Mouse (Mus musculus) left cerebral cortex, adult 18-20 months (tissue): ENCODE measurements at regions not wholly inside any gene's neighbourhood (a gene's known extent, or its start where the extent isn't known, plus 50 kb on each side); places are given as distances from the start of the nearest gene placed in this dataset.
A peak's percentile ranks its signal among the peaks of the same experiment; 100 is the strongest.

Experiments
- DNase-seq, 2 experiments: peaks; one replicate each; pipeline ENCODE4 v3.0.0; 2021 to 2022; ENCODE audit warnings: low spot score in 2 of 2, mixed read lengths in 1 of 2

GRCm38 (mm10) chr2:166242786-166243521, 87.5 kb upstream of the Sulf2 start:
- DNase-seq: no peak

- peak; percentile 68 to 77 for DNase-seq
These were observed 85.8 kb upstream of the Sulf2 start for GRCm38 (mm10) chr2:166241310-166241709.

GRCm38 (mm10) chr2:166240056-166240455, 84.6 kb upstream of the Sulf2 start:
- no peak for DNase-seq

GRCm38 (mm10) chr2:166237554-166238269, 82.2 kb upstream of the Sulf2 start:
- DNase-seq: no peak

- no peak for DNase-seq
These were observed 80.6 kb upstream of the Sulf2 start for GRCm38 (mm10) chr2:166236102-166236501.

GRCm38 (mm10) chr2:166234579-166235212, 79.2 kb upstream of the Sulf2 start:
- no peak for DNase-seq

- no peak for DNase-seq
These were observed 77.8 kb upstream of the Sulf2 start for GRCm38 (mm10) chr2:166233246-166233645.

GRCm38 (mm10) chr2:166232376-166232775, 76.9 kb upstream of the Sulf2 start:
- no peak for DNase-seq

- no peak for DNase-seq
These were observed 75.2 kb upstream of the Sulf2 start for GRCm38 (mm10) chr2:166230617-166231016.

GRCm38 (mm10) chr2:166228356-166228755, 72.9 kb upstream of the Sulf2 start:
- no peak for DNase-seq

- no peak for DNase-seq
These were observed 72.0 kb upstream of the Sulf2 start for GRCm38 (mm10) chr2:166227496-166227895.

- DNase-seq: no peak
These were observed 71.5 kb upstream of the Sulf2 start for GRCm38 (mm10) chr2:166226929-166227328.

- no peak for DNase-seq
These were observed 70.9 kb upstream of the Sulf2 start for GRCm38 (mm10) chr2:166226331-166226730.

GRCm38 (mm10) chr2:166225354-166225753, 69.9 kb upstream of the Sulf2 start:
- DNase-seq: no peak

- no peak for DNase-seq
These were observed 63.3 kb upstream of the Sulf2 start for GRCm38 (mm10) chr2:166218783-166219182.

- DNase-seq: no peak
These were observed 61.0 kb upstream of the Sulf2 start for GRCm38 (mm10) chr2:166216512-166216865.

GRCm38 (mm10) chr2:166215610-166216511, 60.4 kb upstream of the Sulf2 start:
- DNase-seq: no peak

GRCm38 (mm10) chr2:166215191-166215590, 59.7 kb upstream of the Sulf2 start:
- no peak for DNase-seq

- DNase-seq: no peak
These were observed 51.7 kb upstream of the Sulf2 start for GRCm38 (mm10) chr2:166207145-166207508.

GRCm38 (mm10) chr2:166206396-166207144, 51.1 kb upstream of the Sulf2 start:
- DNase-seq: no peak
